Mouse (Mus musculus) kidney, adult 8-10 months (tissue): ENCODE measurements at regions not wholly inside any gene's neighbourhood (a gene's known extent, or its start where the extent isn't known, plus 50 kb on each side); places are given as distances from the start of the nearest gene placed in this dataset.
A peak's percentile ranks its signal among the peaks of the same experiment; 100 is the strongest.

Experiments
- DNase-seq, 2 experiments: peaks; one replicate each; pipeline ENCODE4 v3.0.0; 2022

DNA sequence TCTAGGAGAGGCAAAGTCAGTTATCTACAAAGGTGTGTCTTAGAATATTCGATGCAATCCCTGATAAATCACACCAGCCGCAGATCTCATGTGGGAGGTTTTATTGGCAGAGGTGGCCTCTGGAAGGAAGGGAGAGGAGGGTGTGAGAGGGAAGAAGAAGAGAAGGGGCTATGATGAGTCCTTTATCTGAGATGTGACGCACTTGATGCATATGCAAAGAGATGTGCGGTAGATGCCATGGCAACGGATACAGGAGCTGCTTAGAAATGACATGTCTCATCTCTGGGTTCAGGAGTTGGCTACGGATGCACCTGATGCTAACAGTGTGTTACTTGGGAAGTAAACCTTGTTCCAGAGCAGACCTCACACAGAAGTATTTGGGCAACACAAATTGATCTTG lies 718.6 kb upstream of the Gm21961 start:
- DNase-seq, result no peak

DNA sequence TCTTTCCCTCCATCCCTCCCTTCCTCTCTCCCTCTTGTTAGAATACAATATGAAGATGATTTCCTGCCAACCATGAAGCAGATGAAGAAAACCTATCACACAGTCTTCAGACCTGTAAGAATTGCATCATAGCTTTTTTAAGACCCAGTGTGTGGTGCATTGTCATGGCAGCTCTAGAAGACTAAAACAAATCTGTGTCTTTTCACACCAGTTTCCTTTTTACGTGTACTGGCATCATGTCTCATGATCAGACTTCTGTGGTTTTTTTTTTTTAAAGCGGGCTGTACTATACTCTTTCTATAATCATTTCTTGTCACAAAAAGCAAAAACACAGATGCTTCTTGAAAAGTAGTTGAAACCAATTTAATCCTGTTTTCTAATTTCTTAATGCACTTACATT lies 716.6 kb upstream of the Gm21961 start:
- no peak for DNase-seq

DNA sequence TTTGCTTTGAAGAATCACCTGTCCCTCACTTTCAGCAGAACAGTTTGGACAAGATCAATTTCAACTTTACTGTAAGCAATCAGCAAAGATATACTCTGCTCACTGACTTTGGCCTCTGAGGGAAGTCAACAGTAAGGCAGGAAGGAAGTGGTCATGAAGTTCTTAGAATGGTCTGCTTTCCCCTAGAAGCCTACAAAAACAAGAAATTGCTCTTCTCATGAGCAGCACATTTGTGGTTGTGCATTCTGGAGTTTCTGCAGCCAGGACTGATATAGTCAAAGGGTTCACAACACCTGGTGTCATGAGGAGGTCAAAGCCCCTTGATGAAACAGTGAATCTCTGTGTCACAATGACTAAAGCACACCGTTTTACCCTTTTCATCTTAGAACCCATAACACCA lies 712.4 kb upstream of the Gm21961 start:
- DNase-seq, result no peak

DNA sequence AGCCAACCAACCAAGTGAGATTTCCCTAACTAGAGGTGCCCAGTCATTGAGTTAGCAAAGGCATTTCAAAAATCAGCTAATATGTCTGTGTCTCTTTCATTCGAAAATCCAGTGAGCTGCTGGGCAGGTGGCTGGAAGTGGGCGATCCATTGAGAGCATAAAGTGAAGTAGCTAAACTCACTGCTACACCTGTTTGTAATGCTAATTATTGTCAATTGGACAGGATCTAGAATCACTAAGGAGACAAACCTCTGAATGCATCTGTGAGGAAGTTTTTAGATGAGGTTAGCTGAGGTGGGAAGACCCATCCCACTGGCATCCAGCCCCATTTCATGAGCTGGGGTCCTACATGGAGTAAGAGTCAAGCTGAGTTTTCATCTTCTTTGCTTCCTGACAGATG lies 711.6 kb upstream of the Gm21961 start:
- DNase-seq, result no peak

DNA sequence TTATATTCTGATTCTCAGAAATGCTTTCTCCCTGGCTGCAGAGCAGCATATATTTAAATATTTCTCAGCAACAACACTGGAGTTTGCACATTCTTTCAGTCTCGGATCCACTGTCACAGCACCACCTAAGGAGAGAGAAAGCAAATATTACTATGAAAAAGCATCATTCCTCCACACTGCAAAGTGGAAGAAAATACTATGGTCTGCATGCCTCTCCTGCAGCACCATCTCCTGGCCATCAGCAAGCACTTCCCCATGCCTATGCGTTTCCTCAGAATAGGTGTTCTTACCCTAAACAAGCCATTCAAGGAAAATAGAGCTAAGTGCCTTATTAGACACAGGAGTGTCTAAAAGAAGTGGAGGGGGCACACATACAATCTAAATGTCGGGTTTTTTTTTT lies 688.9 kb upstream of the Gm21961 start:
- peak in 1 of 2 experiments; percentile 1 for DNase-seq

DNA sequence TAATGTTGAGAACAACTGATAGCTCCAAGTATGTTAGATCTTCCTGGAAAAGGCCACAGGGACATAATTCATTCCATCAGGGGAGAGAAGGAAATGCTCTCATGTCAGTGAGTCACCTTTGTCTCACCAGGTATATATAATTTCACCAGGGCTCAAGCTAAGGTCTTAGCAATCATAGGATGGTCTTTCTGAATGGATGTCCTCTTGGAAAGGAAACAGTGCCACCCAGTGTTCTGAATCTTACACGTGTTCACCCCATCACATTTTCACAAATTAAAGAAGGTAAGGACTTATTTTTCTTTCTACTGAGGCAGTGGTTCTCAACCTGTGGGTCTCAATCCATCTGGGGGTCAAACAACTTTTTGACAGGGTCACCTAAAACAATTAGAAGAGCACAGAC lies 686.8 kb upstream of the Gm21961 start:
- DNase-seq, result peak in 1 of 2 experiments; percentile 4

DNA sequence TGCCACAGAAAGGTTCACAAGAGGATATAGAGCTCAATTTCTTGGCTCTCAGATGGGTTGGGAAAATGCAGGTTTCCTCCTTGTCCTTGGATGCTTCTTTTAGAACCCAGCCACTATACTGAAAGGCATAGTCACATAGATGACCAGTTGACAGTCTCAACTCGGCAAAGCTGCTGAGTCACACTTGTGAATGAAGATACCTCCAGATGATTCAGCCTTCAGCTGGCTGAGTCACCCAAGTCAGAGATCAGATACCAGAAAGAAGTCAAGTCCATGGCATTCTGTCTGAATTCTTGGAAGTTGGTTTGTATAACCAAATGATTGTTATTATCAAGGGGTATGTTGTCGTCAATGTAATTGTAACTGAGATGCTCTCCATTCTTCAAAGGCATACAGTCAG lies 683.9 kb upstream of the Gm21961 start:
- no peak for DNase-seq
